Mouse (Mus musculus) frontal cortex, postnatal 36 days (tissue): ENCODE results near the gene Apbb2.

Source experiments
- DNase-seq, 2 experiments: peaks; one replicate each; pipeline ENCODE4 v3.0.0; 2022; ENCODE audit warnings: low spot score in 2 of 2

The Apbb2 gene

DNA sequence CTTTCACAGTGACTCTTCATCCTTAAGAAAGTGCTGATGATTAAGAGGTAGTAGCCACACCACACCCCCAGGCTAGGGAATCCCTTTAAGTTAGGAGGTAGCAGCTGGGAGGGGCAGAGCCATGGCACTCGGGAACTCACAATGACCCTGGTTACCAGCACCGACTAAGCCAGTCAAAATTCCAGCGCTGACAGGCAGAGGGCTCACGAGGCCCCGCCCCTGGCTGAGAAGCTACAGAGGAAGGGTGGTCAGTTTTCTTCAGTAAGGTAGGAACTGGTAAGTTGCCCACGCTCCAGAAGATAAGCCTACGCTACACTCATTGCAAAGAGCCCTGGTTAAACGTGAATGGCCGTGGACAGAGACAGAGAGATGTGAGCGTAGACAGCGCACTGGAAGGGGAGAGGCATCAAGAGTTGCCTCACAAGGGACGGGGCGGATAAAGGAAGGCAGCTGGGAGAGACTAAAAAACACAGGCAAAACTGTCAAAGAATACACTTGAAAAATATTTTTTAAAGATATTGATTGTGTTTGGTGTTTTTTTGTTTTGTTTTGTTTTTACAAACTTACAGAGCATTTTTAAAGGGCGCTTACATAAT is 100.1 kb downstream of the Apbb2 start:
- DNase-seq = no peak

DNA sequence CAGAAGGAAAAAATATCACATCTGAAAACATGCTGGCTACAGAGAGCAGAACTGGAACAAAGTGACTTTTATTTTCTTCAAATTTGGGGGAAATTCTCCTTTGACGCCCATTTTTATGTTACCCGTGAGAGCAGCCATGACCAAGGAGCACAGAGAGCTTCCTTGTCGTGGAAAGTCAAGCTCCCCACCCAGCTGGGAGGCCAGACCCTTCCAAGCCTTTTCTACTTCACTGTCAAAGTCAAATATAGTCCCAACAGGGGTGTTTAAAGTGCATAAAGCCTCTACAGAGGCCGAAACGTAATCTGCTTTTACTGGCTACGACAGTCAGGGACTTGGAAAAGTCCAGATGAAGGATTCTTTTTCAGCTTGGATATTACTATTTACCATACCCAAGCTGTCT is 101.1 kb downstream of the Apbb2 start:
- DNase-seq = no peak

DNA sequence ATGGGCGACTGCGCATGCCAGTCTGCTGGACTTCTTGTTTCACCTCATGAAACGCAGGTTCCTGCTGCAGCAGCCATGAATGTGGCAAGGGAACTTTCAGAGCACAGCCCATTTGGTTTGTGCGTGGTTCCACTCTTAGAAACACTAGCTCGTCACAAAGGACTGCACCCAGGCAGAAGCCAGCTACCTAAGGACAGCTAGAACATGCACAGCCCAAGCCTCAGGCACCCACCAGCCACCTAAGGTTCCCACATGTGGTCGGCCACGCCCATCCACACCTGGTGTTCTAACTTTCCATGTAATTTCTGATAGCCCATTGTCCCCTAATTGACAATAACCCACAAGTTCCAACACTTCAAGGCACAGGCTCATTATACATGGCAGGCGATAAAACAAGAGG is 102.3 kb downstream of the Apbb2 start:
- no peak for DNase-seq

DNA sequence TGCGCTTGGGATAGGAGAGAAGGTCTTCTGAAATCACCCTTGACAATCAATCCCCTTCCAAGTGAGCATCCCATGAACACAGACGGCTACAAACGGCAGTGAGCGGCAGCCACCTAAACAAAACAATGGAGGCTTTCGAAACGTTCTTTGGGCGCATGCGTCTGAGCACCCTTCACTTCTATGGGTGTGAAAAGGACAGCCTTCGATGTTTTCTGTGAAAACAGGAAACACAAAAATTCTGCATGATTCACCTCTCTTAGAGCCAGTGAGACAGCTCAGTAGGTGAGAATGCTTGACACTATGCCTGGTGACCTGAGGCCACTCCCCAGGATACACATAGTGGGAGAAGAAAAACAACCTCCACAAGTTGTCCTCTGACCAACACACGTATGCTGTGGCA is 103.3 kb downstream of the Apbb2 start:
- no peak for DNase-seq

DNA sequence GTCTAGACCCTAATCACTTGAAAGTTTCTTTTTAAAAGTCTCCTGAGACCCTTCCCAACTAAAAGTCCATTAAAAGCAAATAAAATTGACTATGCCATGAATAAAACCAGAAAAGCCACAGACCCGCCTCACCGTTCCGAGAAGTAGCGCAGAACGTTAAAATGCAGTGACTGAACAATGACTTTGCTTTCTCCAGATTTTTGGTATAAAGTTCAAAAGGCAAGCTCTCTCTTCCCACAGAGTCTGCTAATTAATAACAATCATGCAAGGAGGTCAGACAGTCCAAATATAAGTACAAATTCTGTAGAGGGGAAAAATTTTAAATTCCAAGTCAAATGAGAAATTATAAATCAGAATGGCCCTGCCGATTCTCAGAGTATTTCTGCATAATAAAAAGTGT is 103.9 kb downstream of the Apbb2 start:
- DNase-seq = no peak

DNA sequence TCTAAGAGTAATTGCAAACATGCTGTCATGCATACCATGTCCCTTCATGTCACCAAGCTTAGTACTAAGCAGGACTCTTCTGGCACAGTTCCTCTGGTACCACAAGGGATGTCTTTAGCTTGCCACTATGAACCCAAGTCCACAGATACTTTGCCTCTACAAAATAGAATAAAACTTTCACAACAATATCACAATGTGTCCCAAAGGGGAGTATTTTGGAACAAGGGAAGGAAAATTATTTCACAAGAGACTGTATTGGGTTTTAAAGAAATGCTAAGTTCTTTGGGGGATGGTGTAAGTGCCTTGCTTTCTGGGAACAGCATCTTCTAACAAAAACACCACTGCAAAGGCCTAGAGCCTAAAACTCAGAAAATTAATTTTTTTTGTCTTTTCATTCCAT is 105.2 kb downstream of the Apbb2 start:
- no peak for DNase-seq

DNA sequence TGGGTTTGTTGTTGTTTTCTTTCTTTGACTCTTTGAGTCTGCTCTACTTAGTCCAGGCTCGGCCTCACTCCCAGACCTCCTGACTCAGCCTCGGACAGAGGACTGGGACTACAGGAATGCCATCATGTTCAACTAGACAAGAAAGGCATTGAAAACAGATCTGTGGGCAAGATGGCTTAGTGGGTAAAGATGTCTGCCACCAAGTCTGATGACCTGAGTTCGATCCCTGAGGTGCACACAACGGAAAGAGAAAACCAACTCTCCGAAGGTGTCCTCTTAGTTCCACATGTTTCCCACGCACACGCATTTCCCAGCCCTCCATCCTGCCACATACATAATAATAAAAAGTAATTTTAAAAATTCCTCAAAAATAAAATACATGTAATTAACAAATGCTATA is 106.1 kb downstream of the Apbb2 start:
- DNase-seq = no peak

DNA sequence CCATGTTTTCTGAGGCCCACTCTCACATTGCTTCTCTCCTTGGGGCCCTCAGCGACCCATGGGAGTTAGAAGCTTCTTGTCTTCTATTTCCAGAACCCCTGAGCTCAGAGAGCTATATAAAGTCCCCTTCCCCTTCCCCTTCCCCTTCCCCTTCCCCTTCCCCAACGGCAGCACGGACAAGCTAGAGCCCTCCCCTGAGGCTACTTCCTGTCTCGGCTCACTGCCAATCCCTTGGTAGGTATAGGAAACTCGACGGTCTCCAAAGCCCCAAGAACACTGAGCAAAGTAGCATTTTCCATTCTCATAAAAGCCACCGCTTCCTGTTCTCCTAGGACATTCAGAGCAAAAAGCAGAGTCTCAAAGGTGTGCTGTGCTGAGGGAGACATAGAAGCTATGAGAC is 107.9 kb downstream of the Apbb2 start:
- no peak for DNase-seq

DNA sequence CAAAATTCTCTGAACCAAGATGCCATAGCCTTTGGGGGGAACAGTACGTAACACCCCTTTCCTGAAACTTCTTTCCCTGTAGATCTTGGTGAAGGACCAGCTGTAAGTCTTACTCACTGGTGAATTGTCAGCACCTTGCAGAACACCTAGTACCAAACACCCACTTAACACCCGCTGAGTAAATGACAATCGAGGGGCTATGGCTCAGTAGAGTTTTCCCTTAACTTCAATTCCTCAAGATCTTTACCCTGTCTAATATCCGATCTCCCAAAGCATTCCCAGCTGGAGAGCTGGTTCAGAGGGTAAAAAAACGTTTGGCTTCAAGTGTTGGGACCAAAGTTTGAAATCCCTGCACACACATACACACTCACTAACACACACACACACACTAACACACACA is 109.4 kb downstream of the Apbb2 start:
- no peak for DNase-seq

DNA sequence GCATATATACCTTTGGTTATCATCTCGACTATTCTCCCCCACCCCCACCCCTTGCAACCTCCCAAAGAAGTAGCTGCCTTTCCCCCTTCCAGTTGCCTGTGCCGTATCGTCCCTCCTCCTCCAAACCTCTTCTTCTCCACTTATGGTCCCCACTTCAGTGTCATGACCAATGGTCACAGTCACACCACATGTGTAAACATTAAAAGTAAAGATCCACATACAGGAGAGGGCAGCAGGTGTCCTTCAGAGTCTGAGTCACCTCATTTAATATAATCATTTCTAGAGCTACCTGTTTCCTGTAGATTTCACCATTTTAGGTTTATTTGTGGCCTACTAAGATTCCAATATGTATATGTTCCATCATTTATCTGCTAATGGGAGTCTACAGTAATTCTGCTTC is 113.0 kb downstream of the Apbb2 start:
- no peak for DNase-seq

DNA sequence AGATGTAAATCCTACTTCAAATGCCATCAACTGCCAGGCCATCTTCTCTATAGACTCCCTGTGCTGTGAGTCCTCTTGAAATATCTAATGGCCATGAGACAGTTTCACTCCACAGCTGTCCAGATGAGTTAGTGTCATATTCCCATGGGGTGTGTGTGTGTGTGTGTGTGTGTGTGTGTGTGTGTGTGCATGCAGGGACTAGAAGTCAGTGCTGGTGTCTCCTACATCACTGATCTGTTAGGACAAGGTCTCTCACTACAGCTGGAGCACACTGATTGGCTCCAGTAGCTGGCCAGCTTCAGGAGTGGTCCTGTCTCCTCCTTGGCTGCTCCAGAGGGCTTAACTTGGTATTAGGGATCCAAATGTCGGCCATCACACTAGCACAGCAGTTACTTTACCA is 113.5 kb downstream of the Apbb2 start:
- no peak for DNase-seq

DNA sequence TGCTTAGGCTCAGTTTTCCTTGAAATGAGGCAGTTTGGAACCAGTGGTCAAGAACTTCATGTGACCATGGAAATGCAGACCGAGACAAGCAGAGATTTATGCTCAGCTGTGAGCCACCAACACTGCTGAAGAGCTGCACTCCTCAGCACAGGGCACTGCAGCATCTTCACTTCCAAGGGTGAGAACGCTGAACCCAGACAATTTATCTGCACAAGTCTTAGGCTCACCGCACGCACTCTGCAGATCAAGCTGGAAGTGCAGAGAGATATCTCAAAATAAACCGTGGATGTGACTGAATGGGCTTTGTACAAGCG is 114.2 kb downstream of the Apbb2 start:
- DNase-seq = no peak

DNA sequence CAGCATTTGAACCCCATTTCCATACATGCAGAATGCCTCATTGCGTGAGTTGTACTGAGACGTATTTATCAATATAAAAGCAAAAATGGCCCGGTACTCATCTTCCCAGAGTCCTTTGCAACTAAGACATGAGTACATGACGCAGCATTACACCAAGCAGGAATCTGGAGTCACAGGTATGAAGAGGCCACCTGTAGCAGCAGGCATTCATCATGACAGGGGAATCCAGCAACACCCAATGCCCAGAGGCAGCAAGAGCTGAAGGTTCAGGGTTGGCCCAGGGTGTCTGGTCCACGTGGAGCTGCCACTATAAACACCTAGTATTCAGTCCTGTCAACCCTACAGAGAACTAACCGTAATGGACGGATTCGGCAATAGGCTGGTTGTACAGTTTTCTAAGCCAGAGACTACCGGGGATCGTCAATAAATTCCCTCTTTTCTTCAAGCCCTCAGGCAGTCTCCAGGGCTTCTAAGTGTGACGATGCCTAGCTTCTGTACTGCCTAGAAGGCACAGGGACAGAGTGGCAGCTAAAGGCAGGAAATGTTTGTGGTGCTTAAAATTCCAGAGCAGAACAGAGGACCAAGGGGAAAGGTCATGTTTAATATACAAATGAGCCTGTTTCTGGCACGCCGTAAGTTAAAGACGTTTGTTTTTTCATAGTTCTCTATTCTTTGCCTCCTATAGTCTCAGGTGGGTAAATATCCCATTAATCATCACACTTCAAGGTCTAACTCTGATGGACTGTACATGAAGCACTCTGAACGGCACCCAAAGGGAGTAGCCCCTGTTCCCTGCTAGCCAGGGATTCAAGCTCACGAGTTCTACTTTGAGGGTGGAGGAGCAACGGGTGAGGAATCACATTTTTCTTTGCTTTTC is 114.8 kb downstream of the Apbb2 start:
- DNase-seq = no peak

DNA sequence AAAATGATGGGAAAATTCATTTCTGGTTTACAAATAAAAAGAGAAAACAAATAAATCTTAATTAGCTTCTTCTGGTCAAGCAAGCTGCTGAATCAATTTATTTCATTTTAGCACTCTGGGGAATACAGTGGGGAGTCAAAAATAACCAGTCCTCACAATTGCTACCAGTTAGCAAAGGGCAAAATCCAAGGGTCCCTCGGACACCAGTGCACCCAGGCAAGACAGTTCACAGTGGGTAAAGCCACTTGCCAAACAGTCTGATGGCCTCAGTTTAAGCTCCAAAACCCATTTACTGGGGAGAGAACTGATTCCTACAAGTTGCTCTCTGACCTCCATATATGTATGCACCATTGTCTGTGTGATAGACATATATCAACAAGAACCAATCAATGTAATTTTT is 115.6 kb downstream of the Apbb2 start:
- DNase-seq = no peak

DNA sequence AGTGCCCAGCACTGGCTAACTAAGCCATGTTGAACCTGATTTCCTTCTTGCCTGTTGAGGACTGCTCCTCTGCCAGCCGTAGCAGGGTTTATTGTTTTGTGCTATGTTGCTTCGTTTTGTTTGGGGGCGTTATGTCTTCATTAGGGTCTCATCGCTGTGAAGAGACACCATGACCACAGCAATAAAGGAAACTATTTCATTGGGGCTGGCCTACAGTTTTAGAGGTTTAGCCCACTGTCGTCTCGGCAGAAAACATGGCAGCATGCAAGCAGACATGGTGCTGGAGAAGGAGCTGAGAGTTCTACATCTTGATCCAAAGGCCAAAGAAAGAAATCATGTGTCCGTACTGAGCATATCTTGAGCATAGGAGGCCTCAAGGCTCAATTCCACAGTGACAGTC is 119.0 kb downstream of the Apbb2 start:
- DNase-seq = no peak

DNA sequence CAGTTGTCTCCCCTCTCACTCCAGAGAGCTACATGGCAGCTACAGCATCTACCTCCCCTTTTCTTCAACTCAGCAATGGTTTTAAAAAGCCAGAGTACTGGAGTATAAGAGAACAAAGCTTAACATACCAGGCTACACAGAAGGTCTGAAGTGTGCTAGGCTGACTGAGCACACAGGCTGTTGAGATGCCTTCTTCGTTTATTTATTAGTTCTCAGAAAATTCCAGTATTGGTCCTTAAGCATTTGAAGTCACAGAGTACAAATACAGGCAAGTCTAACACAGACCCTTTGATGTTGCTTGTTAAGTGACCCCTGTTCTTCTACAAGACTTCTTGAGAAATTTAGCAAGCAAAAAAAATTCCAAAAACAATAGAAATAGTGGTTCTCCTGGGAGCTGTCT is 120.4 kb downstream of the Apbb2 start:
- DNase-seq = no peak

DNA sequence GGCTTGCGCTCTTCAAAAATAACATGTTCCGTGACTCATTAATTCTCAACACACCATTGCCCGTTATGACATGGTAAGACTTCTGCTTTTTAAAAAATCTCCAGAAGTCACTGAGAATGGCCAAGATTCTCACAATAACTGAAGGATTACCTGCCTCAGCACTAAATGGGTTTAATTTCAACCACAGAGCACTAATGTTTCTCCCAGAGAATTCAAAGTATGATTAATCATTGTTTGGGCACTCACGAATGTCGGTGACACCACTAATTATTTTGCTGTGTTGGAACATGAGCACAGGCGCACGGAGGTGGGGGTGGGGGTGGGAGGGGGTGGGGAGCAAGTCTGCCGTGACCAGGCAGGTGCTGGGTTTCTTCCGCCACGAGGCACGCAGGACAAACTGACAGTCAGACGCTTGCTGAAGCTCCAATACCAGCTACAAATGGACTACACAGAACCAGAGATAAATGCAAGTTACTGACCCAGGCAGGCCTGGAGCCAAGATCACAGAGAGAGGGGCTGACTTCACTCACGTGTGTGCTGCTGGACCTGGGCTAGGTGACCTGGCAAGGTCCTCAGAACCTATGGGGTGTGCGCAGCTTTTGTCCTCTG is 121.0 kb downstream of the Apbb2 start:
- no peak for DNase-seq

DNA sequence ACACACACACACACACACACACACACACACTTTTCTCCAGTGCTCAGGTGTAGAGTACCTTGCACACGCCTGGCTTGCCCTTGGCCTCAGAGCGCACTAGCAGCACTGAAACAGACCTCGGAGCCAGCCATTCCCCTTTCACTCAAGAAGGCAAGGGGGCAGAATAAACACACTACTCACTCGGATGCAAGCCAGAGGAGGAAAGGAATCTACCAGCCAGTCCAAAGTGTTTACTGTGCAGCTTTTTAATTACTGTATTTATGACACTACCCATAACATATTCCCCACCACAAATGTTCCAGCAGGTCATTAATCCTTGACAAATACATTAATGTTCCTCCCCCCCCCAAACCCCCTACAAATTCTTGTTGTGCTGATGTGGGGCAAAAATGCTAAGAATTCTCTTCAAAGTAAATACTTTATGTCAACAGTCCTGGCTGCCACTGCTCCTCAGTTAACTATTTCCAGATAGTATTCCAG is 121.7 kb downstream of the Apbb2 start:
- no peak for DNase-seq

DNA sequence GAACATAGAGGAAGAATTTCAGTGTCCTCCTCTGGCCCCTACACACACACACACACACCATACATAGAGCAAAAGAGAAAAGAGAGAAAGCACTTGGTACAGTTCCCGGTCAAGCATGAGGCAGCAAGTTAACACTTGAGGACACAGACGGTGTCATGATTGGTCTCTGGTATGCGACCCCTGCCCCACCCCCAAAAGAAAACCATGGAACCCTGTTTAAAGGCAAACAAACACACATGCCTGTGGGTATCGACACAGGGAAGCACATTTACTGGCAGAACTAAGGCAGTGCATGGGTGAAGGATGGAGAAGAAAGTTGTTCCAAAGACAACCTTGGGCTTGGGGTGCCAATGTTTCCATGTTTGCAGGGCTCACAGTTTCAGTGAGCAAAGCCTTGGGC is 123.9 kb downstream of the Apbb2 start:
- DNase-seq = no peak

DNA sequence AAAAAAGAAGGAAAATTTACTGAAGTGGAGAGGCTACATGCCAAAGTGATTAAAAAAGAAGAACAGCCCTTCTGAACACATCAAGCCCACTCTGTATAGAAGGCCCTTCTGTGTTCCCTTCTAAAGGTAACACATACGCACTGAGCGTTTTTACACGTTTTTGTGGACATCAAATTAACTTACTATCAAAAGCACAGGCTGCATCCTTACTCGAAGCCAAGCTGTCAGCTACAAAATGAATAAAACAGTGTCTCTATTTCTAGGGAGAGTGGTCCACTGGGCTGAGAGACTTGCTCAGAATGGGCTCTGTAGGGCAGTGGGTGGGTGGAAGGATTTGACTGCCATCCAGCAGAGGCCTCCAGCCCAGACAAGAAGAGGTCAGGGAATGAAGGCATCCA is 126.0 kb downstream of the Apbb2 start:
- DNase-seq = no peak

DNA sequence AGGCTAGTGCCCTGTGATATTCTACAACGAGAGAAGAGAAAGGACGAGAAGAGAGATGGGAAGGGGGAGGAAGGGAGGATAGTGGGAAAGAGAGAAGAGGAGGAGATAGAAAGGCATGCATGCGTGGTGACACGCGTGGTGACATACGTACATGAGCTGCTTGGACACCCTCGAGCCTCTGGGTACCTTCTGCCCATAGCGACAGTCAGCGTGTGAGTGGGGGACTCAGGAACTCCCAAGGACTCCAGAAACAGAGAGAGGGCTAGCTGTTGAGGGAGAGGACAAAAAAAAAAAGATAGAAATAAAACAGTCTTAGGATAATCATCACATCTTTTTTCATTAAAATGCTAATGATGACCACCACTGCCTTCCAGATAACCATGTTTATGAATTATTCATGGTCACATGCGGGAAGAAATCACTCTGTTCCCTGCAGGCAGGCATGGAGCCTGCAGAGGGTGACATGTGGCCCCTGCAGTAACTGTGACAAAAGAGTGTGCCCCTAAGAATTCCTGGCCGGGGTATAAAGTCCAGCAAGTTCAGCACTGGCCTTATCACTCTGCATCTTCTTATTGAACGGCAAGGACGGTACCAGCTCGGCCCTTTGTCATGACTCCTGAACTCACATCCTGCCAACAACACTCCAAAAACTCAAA is 126.5 kb downstream of the Apbb2 start:
- no peak for DNase-seq

DNA sequence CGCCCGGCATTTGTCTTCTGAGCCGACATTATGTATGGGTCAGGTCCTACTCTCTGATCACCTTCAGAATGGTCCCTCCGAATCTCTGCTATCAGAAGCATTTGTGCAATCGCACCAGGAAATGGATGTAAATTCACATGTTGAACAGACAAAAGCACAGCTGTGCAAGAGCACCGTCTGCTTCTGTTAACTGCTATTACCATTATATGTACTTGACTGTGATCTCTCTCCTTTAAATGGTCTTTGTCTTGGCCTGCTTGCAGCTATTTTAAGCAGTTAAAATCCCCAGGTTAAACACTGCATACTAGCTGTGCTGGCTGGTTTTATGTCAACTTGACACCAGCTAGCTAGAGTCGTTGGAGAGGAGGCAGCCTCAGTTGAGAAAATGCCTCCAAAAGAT is 132.6 kb downstream of the Apbb2 start:
- DNase-seq = no peak

DNA sequence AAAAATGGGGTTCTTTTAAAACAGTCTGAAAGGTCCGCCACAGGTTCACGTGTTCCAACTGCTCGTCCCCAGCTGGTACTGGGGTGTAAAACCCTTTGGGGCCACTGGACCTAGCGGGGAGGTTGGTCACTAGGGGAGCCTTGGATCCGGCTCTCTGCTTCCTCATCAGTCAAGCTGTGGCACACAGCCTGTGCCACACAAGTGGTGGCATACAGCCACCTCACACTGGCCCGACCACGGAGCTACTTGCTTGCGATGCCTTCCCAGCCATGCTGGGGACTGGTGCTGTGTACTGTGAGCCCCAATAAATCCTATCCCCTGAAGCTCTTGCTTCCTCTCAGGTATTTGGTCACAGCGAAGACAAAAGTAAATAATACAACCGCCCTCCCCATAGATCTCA is 142.3 kb downstream of the Apbb2 start:
- DNase-seq = no peak
